Mouse (Mus musculus) MEL (cell line): ENCODE data around the gene Mamstr.

Source experiments
- CTCF ChIP-seq, 3 experiments: IDR thresholded peaks in 2 of 3; conservative IDR thresholded peaks in 1 of 3; 2 replicates each; pipeline ENCODE4 v1.5.1; 2011 to 2012; ENCODE audit warnings: low read length in 3 of 3, low read depth in 2 of 3, mild to moderate bottlenecking in 2 of 3, improper control_type of control experiment in 1 of 3, inconsistent platforms in 1 of 3, mixed read lengths in 1 of 3, moderate library complexity in 1 of 3; ENCODE audit not compliant: control insufficient read depth in 1 of 3, insufficient read depth in 1 of 3, poor library complexity in 1 of 3, severe bottlenecking in 1 of 3
- MYC ChIP-seq: IDR thresholded peaks from 2 replicates; pipeline ENCODE4 v1.6.1; 2011; ENCODE audit warnings: low read depth, mild to moderate bottlenecking, low read length, improper control_type of control experiment, moderate library complexity
- NRF1 ChIP-seq: IDR thresholded peaks from 2 replicates; pipeline ENCODE4 v1.6.1; 2014; ENCODE audit warnings: low read depth, mild to moderate bottlenecking, inconsistent platforms, low read length, improper control_type of control experiment, moderate library complexity; ENCODE audit not compliant: poor library complexity, insufficient read depth, severe bottlenecking

- no peak for TF ChIP-seq CTCF (IDR thresholded peaks at IDR 0.05 in 2 of 3, conservative IDR thresholded peaks at IDR 0.05 in 1 of 3; ENCODE audit: control insufficient read depth in 1 of 3, insufficient read depth in 1 of 3, low read depth in 2 of 3, low read length in 3 of 3, poor library complexity in 1 of 3, severe bottlenecking in 1 of 3)
- no peak for TF ChIP-seq MYC
- TF ChIP-seq NRF1, result no peak
Observed at GRCm38 (mm10) chr7:45644183-45644582, 4.4 kb downstream of the Mamstr start.
